8 mouse cellular contexts compared by ENCODE assay signal in genomic region chr12:36157304-36157637, GRCm38 (mm10). TPM values are rescaled to one million over a fixed set of nuclear protein-coding genes. Genes with fewer than 3 reads are reported as not detected.
DNase-seq lines count a peak whose midpoint lies in the region; ATAC-seq and TF ChIP-seq lines count a peak whose summit lies in the region.

No protein-coding gene starts in this region.

- H3K27ac ChIP-seq in heart, adult 2 months: peak overlapping the region; percentile 96
- peak overlapping the region; percentile 90 for H3K27ac ChIP-seq in forebrain, embryonic 13.5 days
- H3K27ac ChIP-seq in liver, embryonic 13.5 days: peak overlapping the region; percentile 84
- H3K27ac ChIP-seq in stomach, embryonic 14.5 days (ENCODE audit: low read length): peak overlapping the region; percentile 88

- no peak for TF ChIP-seq EP300 in heart, adult 2 months (IDR thresholded peaks at IDR 0.05; ENCODE audit: insufficient read depth, low read depth, low read length)

- H3K4me3 ChIP-seq in heart, adult 2 months: peak overlapping the region; percentile 90
- H3K4me3 ChIP-seq in E14TG2a.4 (replicated peaks; ENCODE audit: low read length): peak overlapping the region; percentile 99
- H3K4me3 ChIP-seq in forebrain, embryonic 13.5 days: peak overlapping the region; percentile 96
- peak overlapping the region; percentile 72 for H3K4me3 ChIP-seq in liver, embryonic 13.5 days (replicated peaks)
- peak overlapping the region; percentile 95 for H3K4me3 ChIP-seq in stomach, embryonic 14.5 days (ENCODE audit: low read depth, low read length)

- whole genome bisulfite sequencing in heart, adult 2 months: under 1% methylated on average over 14 of the region's 14 CpGs
- 0% methylated on average over 14 of the region's 14 CpGs for WGBS in forebrain, embryonic 13.5 days
- WGBS in liver, embryonic 13.5 days (ENCODE audit: insufficient replicate concordance): 0% methylated on average over 14 of the region's 14 CpGs
- 0% methylated on average over 14 of the region's 14 CpGs for WGBS in stomach, embryonic 14.5 days

- intact Hi-C loops in heart, adult 2 months (cut with DNase I): loop anchor here (2.0 to 5.0 kb wide), 4 partner anchors 20 to 225 kb away; partner anchors contain the start of genes D630036H23Rik, Ispd and Tspan13
- intact Hi-C loops in left cerebral cortex, postnatal 4 days (cut with DNase I): no loop called here

- H3K79me2 ChIP-seq in heart, adult 2 months (replicated peaks; ENCODE audit: control insufficient read depth, insufficient read depth, low read length): peaks cover 4% of the 10 kb centered on the region

- H3K4me1 ChIP-seq in heart, adult 2 months (ENCODE audit: control insufficient read depth, insufficient read depth, low read length): peaks cover 11% of the 10 kb centered on the region
- peaks cover 53% of the 10 kb centered on the region for H3K4me1 ChIP-seq in E14TG2a.4 (replicated peaks; ENCODE audit: low read depth, low read length)
- peaks cover 33% of the 10 kb centered on the region for H3K4me1 ChIP-seq in forebrain, embryonic 13.5 days
- peaks cover 39% of the 10 kb centered on the region for H3K4me1 ChIP-seq in liver, embryonic 13.5 days (replicated peaks)
- peaks cover 19% of the 10 kb centered on the region for H3K4me1 ChIP-seq in stomach, embryonic 14.5 days (ENCODE audit: control insufficient read depth, insufficient read depth, low read length)

- H3K36me3 ChIP-seq in heart, adult 2 months (ENCODE audit: control insufficient read depth, insufficient read depth, low read length): no peaks in the 10 kb centered on the region
- peaks cover 11% of the 10 kb centered on the region for H3K36me3 ChIP-seq in E14TG2a.4 (ENCODE audit: insufficient read depth, low read length)
- no peaks in the 10 kb centered on the region for H3K36me3 ChIP-seq in forebrain, embryonic 13.5 days (ENCODE audit: poor library complexity, severe bottlenecking)
- no peaks in the 10 kb centered on the region for H3K36me3 ChIP-seq in liver, embryonic 13.5 days
- no peaks in the 10 kb centered on the region for H3K36me3 ChIP-seq in stomach, embryonic 14.5 days (ENCODE audit: control insufficient read depth, insufficient read depth, low read length)

- no peak for DNase-seq in heart, adult 2 months
- DNase-seq in heart, adult 9 months (ENCODE audit: low spot score in 2 of 2): no peak
- DNase-seq in liver, embryonic 13.5 days: no peak
- DNase-seq in frontal cortex, adult 2 months (ENCODE audit: extremely low spot score in 1 of 2, low spot score in 1 of 2): no peak
- DNase-seq in left cerebral cortex, postnatal 4 days: no peak

- TF ChIP-seq CTCF in heart, adult 2 months (IDR thresholded peaks at IDR 0.05): no peak
- no peak for TF ChIP-seq CTCF in E14TG2a.4 (conservative IDR thresholded peaks at IDR 0.05; ENCODE audit: low read length)

- TF ChIP-seq POLR2A in heart, adult 2 months (IDR thresholded peaks at IDR 0.05; ENCODE audit: insufficient read depth, low read depth, low read length): no peak

- no peaks in the 10 kb centered on the region for H3K9me3 ChIP-seq in E14TG2a.4 (ENCODE audit: low read length)
- no peaks in the 10 kb centered on the region for H3K9me3 ChIP-seq in forebrain, embryonic 13.5 days (replicated peaks)
- no peaks in the 10 kb centered on the region for H3K9me3 ChIP-seq in liver, embryonic 13.5 days (replicated peaks)
- no peaks in the 10 kb centered on the region for H3K9me3 ChIP-seq in stomach, embryonic 14.5 days (ENCODE audit: control insufficient read depth, low read depth, low read length)

- peak overlapping the region; percentile 76 for H3K9ac ChIP-seq in heart, adult 2 months (ENCODE audit: low read depth, low read length)
- peak overlapping the region; percentile 93 for H3K9ac ChIP-seq in forebrain, embryonic 13.5 days
- H3K9ac ChIP-seq in liver, embryonic 13.5 days: peak overlapping the region; percentile 78
- H3K9ac ChIP-seq in stomach, embryonic 14.5 days (replicated peaks; ENCODE audit: low read depth, low read length): peak overlapping the region; percentile 77

- peak overlapping the region; percentile 79 for H3K4me2 ChIP-seq in forebrain, embryonic 13.5 days
- peak overlapping the region; percentile 88 for H3K4me2 ChIP-seq in liver, embryonic 13.5 days
- H3K4me2 ChIP-seq in stomach, embryonic 14.5 days (replicated peaks; ENCODE audit: low read depth, low read length): peak overlapping the region; percentile 72

- peak; percentile 31 for ATAC-seq in forebrain, embryonic 13.5 days
- peak; percentile 46 for ATAC-seq in liver, embryonic 13.5 days (ENCODE audit: low read depth)
- ATAC-seq in stomach, embryonic 14.5 days (ENCODE audit: insufficient number of reproducible peaks, insufficient read depth, low FRiP score, low read depth): peak; percentile 39

- H3K27me3 ChIP-seq in heart, adult 2 months (ENCODE audit: control insufficient read depth, insufficient read depth, low read length): no peaks in the 10 kb centered on the region
- no peaks in the 10 kb centered on the region for H3K27me3 ChIP-seq in E14TG2a.4 (ENCODE audit: insufficient read depth, low read length)
- H3K27me3 ChIP-seq in forebrain, embryonic 13.5 days: no peaks in the 10 kb centered on the region
- no peaks in the 10 kb centered on the region for H3K27me3 ChIP-seq in liver, embryonic 13.5 days
- H3K27me3 ChIP-seq in stomach, embryonic 14.5 days (ENCODE audit: control insufficient read depth, insufficient read depth, low read length): no peaks in the 10 kb centered on the region

RNA-seq across cellular contexts. Expression of gene Ankmy2, which starts 0.4 kb away (rescaled TPM):
- 10 to 100 TPM; 13.3 to 15.5 TPM for total RNA-seq in heart, adult 2 months (2021)
- 7.0 and 12.4 TPM in 2 replicates for polyA plus RNA-seq in heart, adult 2 months (2012; rRNA removed)
- polyA plus RNA-seq in forebrain, embryonic 13.5 days (2015; fragmentation: Nextera tagmentation; extraction: Ambion mirVana): 41.4 and 42.5 TPM in 2 replicates
- 11.3 and 13.5 TPM in 2 replicates for polyA plus RNA-seq in liver, embryonic 13.5 days (2015; fragmentation: Nextera tagmentation; extraction: Ambion mirVana)
- 44.7 and 51.3 TPM in 2 replicates for polyA plus RNA-seq in stomach, embryonic 14.5 days (2014; fragmentation: Nextera tagmentation; extraction: Ambion mirVana)
- 41.3 and 43.4 TPM in 2 replicates for polyA plus RNA-seq in frontal cortex, adult 2 months (2012; rRNA removed)
- total RNA-seq in left cerebral cortex, postnatal 4 days (2021): 10 to 100 TPM; 61.8 to 63.7 TPM

RNA-seq across cellular contexts. Expression of gene Bzw2, which starts 0.6 kb away (rescaled TPM):
- total RNA-seq in heart, adult 2 months (2021): 100 to 1,000 TPM; 175 to 199 TPM
- 67.3 and 128 TPM in 2 replicates for polyA plus RNA-seq in heart, adult 2 months (2012; rRNA removed)
- polyA plus RNA-seq in forebrain, embryonic 13.5 days (2015; fragmentation: Nextera tagmentation; extraction: Ambion mirVana): 399 and 418 TPM in 2 replicates
- polyA plus RNA-seq in liver, embryonic 13.5 days (2015; fragmentation: Nextera tagmentation; extraction: Ambion mirVana): 76.7 and 93.1 TPM in 2 replicates
- polyA plus RNA-seq in stomach, embryonic 14.5 days (2014; fragmentation: Nextera tagmentation; extraction: Ambion mirVana): 228 and 255 TPM in 2 replicates
- polyA plus RNA-seq in frontal cortex, adult 2 months (2012; rRNA removed): 35.6 and 42.4 TPM in 2 replicates
- total RNA-seq in left cerebral cortex, postnatal 4 days (2021): 100 to 1,000 TPM; 252 to 269 TPM
